Mouse (Mus musculus) ES-CJ7 (cell line): Measurements from ENCODE around the gene Fam178b.
A peak's percentile ranks its signal among the peaks of the same experiment; 100 is the strongest.
"Not testable (repeated sequence)": the region's sequence is repeated elsewhere in the genome, so short reads cannot be mapped to it uniquely, and the experiment has no call there.

Experiments used
- DNase-seq: peaks from one replicate; pipeline ENCODE4 v3.0.0; 2011; ENCODE audit warnings: low read depth, low spot score

Gene Fam178b

DNA sequence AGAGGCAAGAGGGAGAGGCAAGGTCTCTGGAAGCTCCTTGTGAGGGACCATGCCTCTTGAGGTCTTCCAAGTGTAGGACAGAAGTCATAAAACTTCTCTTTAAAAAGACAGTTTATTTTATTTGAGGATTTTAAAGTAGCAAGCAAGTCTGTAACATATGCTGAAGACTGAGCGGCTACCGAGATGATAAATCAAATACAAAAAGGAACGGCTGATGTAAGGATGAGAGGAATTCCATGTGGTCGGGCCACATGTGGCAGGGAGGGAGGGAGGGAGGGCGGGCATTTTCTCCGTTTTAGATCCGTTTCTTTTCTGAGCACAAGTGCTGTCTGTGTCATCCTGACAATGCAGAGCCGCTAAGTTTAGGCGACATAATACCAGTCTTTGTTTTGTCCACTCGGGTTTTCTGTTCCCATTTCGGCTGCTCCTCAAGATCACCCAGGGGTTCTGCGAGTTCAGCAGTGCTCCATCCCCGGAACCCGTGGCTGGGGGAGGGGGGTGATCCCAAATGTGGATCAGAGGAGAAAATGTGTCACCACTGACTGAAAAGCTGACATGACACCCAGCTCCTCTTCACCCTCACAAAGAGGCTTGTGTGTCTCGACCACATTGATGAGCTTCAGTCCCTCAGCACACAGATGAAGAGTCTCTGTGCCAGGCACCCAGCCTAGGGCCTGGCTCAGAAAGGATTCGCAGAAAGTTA, 10.2 kb downstream of the Fam178b start:
- no peak for DNase-seq

DNA sequence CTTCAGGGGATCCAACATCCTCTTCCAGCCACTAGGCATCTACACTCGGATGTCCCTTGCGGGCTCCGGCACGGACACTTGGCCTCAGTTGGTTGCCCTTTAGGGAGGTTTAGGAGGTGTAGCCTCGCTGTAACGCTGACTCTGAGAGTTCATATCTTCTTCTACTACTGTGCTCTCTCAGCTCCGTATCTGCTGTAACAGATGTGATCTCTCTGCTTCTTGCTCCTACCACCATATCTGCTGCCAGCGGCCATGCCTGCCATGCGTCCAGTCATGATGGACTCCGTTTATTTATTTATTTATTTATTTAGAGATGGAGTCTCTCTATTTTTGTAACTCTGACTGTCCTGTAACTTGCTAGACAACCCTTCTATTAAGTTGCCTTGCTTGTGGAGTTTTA, 11.7 kb downstream of the Fam178b start:
- DNase-seq, result no peak

DNA sequence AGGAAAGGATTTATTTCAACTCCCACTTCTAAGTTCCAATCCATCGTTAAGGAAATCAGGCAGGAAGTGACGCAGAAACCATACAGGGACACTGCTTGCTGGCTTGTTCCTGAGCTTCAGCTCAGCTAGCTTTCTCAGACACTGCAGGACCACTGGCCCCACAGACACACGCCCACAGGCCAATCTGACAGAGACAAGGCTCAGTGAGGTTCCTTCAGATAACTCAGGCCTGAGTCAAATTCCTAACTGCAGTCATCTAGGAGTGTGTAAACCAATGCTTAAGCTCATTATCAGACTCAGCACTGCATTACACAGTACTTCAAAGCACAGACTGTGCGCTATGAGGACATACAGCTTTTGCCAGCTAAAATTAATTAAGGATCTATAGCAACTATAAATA, 12.7 kb downstream of the Fam178b start:
- no peak for DNase-seq

DNA sequence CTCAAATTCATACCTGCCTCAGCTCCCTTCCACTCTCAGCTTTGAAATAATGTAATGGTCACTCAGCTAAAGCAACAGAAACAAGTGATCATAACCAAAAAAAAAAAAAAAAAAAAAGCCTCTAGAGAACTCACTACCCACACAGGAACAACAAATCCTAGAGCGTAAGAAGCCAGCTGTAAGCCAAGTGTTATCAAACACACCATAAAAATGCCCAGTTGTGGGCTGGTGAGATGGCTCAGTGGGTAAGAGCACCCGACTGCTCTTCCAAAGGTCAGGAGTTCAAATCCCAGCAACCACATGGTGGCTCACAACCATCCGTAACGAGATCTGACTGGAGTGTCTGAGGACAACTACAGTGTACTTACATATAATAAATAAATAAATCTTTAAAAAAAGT, 15.0 kb downstream of the Fam178b start:
- not testable (repeated sequence) for DNase-seq

DNA sequence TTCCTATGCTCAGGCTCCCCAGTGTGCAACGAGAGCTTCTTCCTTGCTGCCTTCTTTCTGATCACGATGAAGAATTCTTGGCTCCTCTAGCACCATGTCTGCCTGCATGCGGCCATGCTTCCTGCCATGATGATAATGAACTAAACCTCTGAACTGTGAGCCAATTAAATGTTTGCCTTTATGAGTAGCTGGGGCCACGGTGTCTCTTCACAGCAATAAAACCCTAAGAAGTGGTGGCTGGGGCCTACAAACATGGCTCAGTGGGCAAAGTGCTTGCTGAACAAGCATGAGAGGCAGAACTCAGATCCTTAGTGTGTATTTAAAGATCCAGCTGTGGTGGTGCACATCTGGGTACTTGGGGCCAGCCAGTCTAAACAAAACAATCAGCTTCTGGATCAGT, 17.0 kb downstream of the Fam178b start:
- no peak for DNase-seq

DNA sequence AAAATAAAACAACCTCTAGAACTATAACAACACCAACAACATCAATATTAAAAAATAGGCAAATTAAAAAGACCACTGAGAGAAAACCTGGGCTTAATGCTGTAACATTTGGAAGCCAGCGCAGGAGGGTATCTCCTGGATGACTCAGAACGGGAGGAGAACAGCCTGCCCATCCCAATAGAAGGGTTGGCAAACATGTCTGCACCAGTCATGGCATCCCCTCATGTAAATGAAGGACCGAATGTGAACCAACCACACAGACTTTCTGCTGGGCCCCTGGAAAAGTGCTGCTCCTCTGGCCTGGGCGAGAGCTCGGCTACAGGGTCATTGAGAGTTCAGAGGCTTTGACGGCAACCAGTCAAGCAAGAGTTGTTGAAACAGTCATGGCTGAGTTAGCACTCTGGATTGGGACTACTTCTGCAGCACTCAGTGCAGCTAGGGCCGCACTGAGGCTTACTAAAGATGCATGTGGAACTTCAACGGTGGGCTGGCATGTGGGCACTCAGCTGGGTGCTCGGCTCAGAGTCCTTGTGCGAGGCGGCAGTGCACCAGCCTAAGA, 17.7 kb downstream of the Fam178b start:
- no peak for DNase-seq

DNA sequence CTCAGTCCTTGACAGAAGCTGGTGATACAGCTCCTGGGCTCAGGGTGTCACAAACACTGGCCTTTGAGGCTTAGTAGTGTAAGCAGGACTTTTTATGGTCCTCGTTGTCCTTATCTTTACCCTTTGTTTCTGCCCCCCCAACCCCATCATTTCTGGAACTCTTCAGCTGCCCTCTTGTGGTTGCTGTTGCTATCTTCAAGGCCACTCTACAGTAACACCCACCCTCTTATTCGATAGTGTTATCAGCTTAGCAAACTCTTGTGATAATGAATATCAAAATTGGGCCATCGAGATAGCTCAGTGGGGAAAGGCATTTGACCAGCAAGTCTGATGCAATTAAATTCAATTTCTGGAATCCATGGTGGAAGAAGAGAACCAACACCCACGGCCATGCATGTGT, 18.5 kb downstream of the Fam178b start:
- DNase-seq, result no peak

DNA sequence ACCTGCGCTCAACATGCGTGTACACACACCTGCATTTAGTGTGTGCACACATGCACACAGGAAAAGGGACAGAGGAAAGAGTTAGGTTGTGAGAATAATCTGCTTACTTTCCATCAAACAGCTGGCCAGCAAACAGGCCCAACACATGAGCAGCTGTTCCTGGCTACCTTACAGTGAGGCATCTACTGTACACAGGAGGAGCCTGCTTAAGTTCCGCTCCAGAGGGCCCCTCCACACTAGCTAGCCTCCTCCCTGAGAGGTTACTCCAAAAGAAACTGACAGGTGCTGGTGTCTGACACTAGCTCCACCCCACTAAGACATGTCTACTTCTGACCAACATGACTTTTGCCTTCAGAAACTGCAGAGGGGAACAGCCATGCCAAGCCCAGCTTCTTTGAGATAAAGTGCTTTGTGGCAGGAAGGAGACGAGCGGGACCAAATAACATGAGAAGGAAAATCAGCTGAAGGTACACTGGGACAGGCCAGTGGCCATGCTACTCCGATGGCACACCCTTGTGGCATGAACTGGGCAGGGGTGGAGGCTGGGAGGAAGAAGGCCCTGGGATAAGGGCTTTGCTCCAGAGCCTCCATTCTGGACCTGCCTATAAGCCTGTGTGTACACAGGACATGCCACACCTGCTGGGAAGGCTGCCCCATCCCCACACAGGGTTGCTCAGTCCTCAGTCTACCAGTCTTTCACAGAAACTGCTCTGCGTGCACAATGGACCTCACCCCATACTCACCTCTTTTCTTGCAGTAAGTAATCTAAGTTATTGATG, 24.2 kb downstream of the Fam178b start:
- DNase-seq, result no peak

DNA sequence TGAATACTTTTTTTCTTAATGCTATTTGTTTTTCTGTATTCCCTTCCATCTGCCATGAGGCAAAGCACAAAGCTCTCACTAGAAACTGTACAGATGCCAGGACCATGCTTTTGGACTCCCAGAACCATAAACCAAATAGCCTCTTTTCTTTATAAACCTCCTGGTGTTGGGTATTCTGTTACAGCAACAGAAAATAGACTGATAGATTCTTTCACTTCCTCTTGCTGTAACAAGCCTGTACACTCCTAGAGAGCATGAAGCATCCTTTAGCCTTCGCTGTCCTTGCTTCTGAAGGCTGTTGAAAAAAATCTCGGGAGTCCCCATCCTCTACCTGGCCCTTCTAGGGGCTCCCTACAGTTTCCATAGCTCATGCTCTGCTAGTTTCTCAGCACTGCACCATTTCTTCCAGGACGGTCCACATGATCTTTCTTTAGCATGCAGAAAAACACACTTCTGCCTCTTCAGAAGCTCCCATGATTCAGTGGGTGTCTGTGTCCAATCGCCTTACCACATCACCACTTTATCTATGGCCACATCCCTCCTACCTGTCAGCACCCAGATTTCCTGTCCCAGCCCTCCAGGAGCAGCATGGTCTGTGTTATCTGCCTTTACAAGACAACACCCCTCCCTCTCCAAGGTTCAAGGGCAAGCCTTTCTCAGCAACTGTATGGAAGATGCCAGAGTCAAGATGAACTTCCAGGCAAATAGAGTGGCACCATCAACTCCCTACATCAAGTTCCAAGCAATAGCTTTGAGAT, 25.1 kb downstream of the Fam178b start:
- no peak for DNase-seq

DNA sequence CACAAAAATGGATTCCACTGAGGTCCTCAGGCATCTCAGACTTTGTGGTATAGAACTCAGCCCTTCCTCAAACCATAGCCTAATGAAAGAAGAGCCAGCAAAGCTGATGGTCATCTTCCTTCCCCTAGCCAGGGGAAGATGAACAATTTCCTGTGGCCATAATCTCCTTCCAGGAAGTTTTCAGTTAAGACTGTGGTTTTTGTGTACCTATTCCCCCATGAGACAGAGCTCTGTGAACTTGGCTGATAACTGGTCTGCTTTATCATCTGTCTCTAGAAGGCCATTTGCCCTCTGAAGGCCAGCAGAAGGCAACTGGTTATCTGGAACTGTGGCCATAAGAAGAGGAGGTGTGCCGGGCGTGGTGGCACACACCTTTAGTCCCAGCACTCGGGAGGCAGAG, 26.8 kb downstream of the Fam178b start:
- DNase-seq, result no peak

DNA sequence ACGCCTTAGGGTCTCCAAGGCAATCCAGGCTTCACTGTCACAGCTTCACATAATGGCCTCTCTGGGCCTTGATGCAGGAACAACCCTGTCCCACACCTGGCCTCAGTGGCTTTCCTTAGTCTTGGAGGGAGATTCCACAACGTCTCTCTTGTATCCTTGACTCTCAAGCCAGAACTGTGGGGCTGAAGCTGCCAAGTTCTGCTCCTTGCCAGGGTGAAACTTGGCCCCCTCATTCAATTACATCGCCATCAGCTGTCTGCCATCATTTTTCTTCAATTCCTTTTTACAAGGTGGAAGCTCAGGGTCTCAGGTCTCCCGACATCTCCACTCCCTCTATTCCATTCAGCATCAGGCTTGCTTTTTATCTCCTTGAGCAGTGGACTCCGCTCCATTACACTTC, 27.9 kb downstream of the Fam178b start:
- no peak for DNase-seq

DNA sequence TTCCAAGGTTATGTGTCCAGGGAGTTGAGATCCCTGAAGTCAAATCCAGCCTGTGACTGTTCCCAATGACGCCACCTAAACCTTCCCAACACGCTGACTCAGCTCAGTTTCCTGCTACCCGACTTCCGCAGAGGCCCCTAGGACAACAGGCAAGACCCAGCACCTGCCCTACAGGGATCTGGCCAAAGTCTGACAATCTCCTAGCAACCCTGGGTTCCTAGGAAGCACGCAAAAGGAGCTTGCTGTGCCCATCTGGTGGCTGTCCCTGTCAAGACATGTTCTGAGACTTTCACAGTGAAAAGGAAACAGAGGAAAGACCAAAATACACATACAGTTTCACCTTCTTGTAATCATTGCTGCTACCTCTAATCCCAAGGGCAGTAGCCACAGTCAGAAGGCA, 35.4 kb downstream of the Fam178b start:
- no peak for DNase-seq

DNA sequence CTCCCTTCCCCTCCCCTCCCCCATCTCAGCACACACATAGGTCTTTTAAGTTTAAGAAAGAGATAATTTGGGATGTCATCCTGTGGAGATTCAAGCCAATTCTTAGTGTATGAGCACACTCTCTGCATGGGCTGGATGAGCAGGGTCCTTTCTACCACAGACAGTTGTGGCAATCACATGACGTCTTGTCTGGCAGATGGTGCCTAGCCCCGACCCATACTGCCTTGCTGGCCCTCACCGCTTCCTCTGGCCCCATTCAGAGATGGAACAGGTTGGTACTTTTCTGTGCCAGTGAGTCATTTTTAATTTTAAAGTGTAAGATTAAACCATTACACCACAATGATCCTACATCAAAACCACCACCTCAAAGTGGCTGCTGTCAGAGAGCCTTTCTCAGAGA, 36.7 kb downstream of the Fam178b start:
- DNase-seq, result no peak

DNA sequence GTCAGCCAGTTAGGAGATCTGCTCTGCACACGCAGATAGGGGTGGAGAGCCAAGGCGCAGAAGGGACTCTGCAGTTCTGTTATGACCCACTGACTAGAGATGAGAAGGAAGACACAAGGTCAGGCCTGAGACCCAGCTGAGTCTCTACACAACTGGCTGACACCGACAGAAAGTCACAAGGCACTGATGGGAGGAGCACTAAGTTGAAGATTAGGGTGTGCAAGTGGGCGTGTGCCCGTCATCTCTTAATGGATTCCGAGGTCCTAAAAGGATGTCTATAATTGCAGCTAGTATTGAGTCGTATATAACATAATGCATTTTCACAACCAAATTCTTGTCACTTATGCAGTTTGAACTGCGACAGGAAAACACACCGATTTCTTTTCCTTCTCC, 38.4 kb downstream of the Fam178b start:
- no peak for DNase-seq

DNA sequence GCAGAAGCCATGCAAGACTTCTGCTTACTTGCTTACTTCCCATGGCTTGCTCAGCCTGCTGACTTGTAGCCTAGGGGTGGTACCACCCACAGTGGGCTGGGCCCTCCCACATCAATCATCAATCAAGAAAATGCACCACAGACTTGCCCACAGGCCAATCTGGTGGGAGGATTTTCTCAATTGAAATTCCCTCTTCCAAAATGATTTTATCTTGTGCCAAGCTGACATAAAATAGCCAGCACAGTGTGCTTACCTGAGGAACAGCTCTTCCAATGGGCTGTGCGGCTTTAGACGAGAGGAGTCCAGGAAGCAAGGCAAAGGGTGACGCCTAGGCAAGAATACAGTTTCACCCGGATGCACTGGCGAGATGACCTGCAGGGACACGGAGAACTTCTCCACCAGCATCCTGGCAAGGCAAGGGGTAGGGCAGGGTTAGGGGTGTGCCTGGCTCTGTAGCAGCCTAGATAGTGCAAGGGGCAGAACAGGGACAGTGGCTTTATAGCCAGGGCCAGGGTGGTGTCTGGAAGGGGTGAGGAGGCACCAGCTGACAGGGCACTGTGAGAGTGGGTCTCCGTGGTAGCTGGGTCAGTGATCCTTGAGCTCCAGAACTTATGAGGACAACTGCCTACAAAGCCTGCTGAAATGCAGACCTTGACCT, 38.9 kb downstream of the Fam178b start:
- no peak for DNase-seq

DNA sequence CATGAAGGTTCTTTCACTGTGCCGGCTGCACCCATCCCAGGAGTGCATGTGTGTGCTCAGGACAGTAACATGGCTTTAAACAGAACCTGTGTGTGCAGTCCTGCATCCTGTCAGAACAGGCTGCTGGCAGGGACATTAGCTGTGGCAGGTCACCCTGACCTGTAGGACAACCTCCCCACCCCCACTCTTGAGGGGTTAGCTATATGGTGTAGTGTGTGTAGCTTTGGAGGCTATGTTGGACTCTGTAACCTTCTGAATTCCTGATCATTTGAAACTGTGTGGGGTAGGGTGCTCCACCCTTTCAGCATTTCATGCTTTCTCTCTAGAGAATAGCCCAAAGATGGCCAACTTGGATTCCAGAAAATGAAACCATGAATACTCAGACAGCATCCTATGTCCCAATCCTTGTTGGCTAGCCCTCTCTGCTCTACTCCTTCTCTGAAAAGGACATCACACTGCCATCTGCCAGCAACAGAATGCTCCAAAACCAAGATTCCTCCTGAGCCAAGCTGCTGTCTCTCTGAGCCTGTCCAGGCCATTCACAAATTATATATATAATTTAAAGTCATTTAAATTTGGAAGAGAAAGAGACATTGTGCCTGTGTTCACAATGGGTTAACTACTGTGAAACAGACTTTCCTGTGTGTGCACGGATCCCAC, 47.0 kb downstream of the Fam178b start:
- no peak for DNase-seq

DNA sequence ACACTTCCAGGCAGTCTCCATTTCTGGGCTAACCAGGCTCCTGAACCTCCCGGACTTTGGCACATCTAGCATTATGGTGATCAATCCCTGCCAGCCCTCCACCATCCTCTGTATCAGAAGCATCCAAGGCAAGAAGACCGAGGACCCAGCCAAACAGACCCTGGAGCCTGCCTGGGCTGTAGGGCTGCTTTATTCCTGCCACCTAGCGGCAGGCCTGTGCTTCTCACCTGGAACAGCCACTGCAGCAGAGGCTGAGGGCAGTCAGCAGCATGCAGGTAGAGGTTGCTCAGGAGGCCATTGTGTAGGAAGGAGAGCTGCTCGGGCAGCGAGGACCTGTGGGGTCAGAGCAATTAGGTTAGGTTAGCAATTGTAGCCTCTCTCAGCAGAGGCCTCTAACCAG, 48.0 kb downstream of the Fam178b start:
- peak; percentile 73 for DNase-seq

DNA sequence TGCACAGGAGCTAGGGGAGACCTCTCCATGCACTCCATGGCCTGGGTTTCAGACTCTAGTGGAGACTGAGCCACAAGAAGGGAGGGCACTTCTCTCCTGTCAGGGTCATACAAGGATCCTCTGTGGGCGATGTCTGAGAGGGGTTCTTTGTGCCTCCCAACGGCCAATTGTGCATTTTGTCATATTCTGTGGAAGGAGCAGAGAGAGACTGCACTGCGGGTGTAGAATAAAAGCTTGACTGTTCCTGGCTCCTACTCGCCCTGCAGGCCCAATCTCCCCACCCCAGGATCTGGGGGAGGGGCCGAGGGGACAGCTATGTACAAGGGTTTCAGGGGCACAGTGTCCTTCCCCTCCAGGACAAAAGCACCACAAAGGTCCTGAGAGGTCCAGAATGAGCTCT, 49.1 kb downstream of the Fam178b start:
- no peak for DNase-seq

DNA sequence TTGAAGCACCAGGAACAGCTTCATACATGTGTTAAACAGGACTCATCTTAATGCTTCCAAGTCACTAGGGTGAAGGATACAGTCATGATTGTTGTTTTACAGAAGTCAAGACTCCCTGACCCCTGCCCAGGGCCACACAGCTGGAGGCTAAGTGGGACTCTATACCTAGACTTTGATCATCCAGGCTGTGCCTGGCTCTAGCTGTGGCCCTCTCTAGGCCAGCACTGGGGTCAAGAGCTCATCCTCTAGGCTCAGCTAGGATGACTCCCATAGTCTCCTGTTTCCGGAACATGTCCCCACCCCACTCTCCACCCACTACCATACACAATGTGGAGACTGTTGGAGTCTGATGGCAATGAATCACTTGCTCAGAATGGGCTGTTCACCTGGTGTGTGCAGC, 50.1 kb downstream of the Fam178b start:
- DNase-seq, result peak; percentile 47

DNA sequence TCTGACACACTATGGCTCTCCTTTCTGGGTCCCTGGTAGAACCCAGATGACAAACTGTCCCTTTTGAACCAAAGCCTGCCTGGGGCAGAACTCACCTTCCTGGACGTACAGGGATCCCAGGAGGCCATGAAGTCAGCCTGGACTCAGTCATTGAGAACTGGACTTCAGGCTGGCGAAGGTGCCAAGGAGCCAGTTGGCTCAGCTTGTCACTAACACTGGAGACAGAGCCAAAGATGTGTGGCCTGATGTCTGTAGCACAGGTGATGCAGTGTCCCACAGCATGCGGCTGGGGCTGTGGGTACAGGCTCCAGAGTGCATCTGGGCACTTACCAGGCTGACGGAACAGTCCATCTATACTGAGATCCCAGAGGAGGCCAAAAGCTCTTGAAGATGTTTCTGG, 50.9 kb downstream of the Fam178b start:
- DNase-seq, result no peak

DNA sequence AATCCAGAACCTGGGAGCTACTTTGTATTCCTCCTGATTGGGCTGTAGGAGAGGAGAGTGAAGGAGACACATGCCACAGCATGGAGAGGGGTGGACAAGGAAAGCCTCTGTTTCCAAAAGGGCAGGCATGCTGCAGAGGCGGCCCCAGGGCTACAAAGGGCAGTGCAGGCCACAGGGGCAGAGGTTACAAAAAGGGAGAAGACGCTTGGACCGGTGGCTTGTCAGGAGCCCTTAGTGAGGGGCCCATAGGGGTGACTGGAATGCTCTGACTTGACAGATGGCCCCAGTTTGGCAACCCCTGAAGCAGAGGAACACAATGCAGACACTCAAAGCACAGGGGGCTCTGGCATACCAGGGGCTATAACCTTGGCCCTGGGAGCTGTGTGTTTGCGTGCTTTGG, 51.6 kb downstream of the Fam178b start:
- DNase-seq, result no peak
